Mouse (Mus musculus) neural tube, embryonic 12.5 days (tissue): ENCODE data around the gene Dnmt3l. TPM values are rescaled to one million over a fixed set of nuclear protein-coding genes. Genes with fewer than 3 reads are reported as not detected.

Source experiments
- ATAC-seq: fragments of 200-750 bp; cut with Nextera tagmentation; 2 replicates; pipeline ENCODE4 v1.8.0; 2017; ENCODE audit warnings: low read depth, mild to moderate bottlenecking, moderate TSS enrichment, moderate library complexity; ENCODE audit not compliant: low FRiP score
- H3K27ac ChIP-seq: fragments of 300-500 bp; sonication (generic); 2 replicates; pipeline ENCODE4 v1.5.1; 2016
- H3K27me3 ChIP-seq: fragments of 300-500 bp; sonication (generic); replicated peaks from 2 replicates; pipeline ENCODE4 v1.6.1; 2016; ENCODE audit warnings: mild to moderate bottlenecking
- H3K36me3 ChIP-seq: fragments of 300-500 bp; sonication (generic); 2 replicates; pipeline ENCODE4 v1.6.1; 2016; ENCODE audit warnings: mild to moderate bottlenecking
- H3K4me1 ChIP-seq: fragments of 300-500 bp; sonication (generic); 2 replicates; pipeline ENCODE4 v1.6.1; 2016
- H3K4me2 ChIP-seq: fragments of 300-500 bp; sonication (generic); replicated peaks from 2 replicates; pipeline ENCODE4 v1.6.1; 2016; ENCODE audit warnings: mild to moderate bottlenecking
- H3K4me3 ChIP-seq: fragments of 300-500 bp; sonication (generic); 2 replicates; pipeline ENCODE4 v1.5.1; 2016
- H3K9ac ChIP-seq: fragments of 300-500 bp; sonication (generic); 2 replicates; pipeline ENCODE4 v1.6.1; 2016; ENCODE audit warnings: mild to moderate bottlenecking
- H3K9me3 ChIP-seq: fragments of 300-500 bp; sonication (generic); 2 replicates; pipeline ENCODE4 v1.6.1; 2016; ENCODE audit warnings: mild to moderate bottlenecking
- WGBS: fragments of 180-500 bp; shearing (Covaris S2); methylation state at CpG from one replicate; pipeline ENCODE4 v1.1.7; 2016; 5-methylcytosine and 5-hydroxymethylcytosine counted together
- polyA plus RNA-seq: library from polyadenylated mRNA; unstranded; fragments of >200 nt; fragmentation: Nextera tagmentation; extraction: Ambion mirVana; gene quantifications from 2 replicates; pipeline ENCODE4 v1.2.1, GENCODE M21; 2016

Gene Dnmt3l
- polyA plus RNA-seq, 1 experiment from 2014 or later, result not detected

DNA sequence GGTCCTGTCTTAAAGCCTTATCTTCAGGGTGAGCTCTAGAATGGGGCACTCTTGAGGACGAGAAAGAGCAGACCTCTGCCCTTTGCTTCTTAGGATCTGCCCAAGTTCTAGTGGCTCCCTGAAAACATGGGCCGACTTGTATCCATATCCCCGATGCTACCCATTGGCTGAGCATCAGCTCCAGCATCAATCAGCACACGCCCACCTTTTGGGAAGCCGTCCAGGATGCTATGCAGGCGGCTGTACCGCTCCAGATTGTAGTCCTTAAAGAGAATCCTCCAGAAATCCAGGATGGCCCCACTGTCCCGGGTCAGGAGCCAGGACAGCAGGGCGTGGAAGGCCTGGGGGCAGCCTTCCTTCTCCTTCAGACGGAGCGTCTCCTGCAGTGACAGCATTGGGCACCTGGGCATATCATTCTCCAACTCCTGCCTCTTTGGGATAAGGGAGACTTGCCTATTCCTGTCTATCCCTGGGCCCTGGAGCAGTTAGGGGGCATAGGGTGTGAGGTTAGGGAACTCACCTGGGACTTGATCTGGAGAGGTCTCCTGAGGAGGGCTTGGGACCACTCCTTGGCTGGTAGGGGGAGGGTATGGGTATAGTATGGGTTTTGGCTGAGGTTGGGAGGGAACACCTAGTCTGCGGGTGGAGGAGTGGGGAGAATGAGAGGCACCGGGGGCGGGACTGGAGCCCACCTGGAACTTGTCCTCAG, 1.1 kb downstream of the Dnmt3l start:
- WGBS, result 64% methylated on average over 14 of the region's 14 CpGs
- peak overlapping the region; percentile 26 for H3K4me3 ChIP-seq
- H3K36me3 ChIP-seq, result no peaks in the 10 kb centered on the region
- ATAC-seq, result no peak; the same call in 1 of the 2 replicates
- H3K9me3 ChIP-seq, result no peaks in the 10 kb centered on the region
- peak overlapping the region; percentile 56 for H3K4me2 ChIP-seq
- H3K9ac ChIP-seq, result no peak overlapping the region
- H3K27me3 ChIP-seq, result no peaks in the 10 kb centered on the region
- H3K4me1 ChIP-seq, result 0 out of 2 replicates have a peak, but pooled peaks cover 6% of the 10 kb centered on the region
- H3K27ac ChIP-seq, result no peak overlapping the region

DNA sequence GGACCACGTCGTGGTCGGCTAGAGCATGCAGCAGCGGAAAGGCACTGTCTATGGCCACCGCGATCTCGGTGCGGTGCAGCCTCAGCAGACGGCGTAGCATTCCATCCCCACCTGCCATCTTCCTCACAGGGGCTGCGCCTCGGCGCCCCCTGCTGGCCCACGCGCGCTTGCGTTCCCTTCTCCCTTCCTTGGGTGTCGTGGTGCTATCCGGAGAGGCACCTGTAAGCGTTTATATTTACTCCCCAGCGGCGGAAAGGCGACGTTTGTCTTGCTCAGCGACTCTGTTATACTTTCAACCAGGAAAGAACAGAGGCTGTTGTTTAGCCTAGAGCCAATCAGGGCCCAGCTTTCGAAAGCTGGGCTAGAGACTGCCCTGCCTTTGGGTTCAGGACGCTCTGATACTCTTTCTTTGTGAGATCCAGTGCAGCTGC, 1.7 kb downstream of the Dnmt3l start, which contains the start of gene Aire:
Gene Aire (minus strand): TSS at position 205 of the 431 bp plus-strand sequence.
- Histone ChIP-seq H3K4me2 (peak within 1 kb of the TSS; percentile 56), H3K36me3 (no peaks in the 10 kb centered on the region), H3K4me1 (0 out of 2 replicates have a peak, but pooled peaks cover 6% of the 10 kb centered on the region), H3K27me3 (no peaks in the 10 kb centered on the region), H3K9ac (no peak within 1 kb of the TSS), H3K9me3 (no peaks in the 10 kb centered on the region), H3K4me3 (peak within 1 kb of the TSS; percentile 26), H3K27ac (no peak within 1 kb of the TSS)
- ATAC-seq, result peak; percentile 66
- WGBS, result 3% methylated on average over 27 of the region's 27 CpGs

DNA sequence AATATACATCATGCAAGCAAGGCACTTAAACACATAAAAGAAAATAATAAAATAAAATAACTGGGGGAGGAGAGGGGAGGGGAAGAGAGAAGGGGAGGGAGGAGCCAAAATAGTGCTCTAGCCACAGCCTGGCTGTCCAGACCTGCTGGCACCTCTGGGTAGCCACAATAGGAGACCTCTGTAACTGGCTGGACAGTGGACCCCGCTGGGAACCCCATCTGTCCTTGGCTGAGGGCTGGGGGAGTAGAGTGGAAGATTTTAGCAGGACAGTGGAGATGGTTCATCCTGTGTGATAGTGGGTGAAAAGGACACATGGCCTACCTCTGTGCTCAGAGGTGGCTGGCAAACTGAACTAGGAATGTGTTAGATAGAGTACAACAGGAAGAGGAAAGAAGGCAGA, 2.8 kb downstream of the Dnmt3l start:
- 73% methylated on average over 1 of the region's 1 CpGs for WGBS
- no peak overlapping the region for H3K27ac ChIP-seq
- no peak for ATAC-seq

DNA sequence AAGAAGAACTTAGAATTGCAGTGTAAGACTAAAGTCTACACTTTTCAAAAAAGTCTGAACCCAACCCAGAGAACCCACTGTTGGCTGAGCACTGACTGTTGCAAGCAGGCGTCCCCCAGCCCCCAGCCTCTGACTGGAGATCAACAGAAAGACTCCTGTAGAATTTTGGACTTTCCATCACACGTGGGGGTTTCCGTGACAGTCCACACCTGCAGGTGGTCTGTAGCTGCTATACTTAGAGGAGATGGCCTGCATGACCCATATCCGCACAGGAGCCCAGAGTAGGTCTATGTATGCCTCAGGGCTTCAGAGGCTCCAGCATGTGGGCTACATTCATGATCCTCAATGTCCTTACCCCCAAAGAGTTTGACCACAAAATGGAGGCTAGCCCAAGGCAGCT, 4.6 kb downstream of the Dnmt3l start:
- no peak overlapping the region for H3K27ac ChIP-seq
- no peak overlapping the region for H3K4me2 ChIP-seq
- H3K4me1 ChIP-seq, result 0 out of 2 replicates have a peak, but pooled peaks cover 6% of the 10 kb centered on the region
- H3K4me3 ChIP-seq, result no peak overlapping the region
- no peaks in the 10 kb centered on the region for H3K27me3 ChIP-seq
- no peaks in the 10 kb centered on the region for H3K36me3 ChIP-seq
- 80% methylated on average over 4 of the region's 4 CpGs for WGBS
- no peak overlapping the region for H3K9ac ChIP-seq
- no peaks in the 10 kb centered on the region for H3K9me3 ChIP-seq
- ATAC-seq, result no peak

More for the DNA sequence above, 2.8 kb downstream of the Dnmt3l start:
- H3K9me3 ChIP-seq, result no peaks in the 10 kb centered on the region
- H3K4me2 ChIP-seq, result no peak overlapping the region
- no peak overlapping the region for H3K9ac ChIP-seq
- no peaks in the 10 kb centered on the region for H3K27me3 ChIP-seq
- H3K4me1 ChIP-seq, result 0 out of 2 replicates have a peak, but pooled peaks cover 6% of the 10 kb centered on the region
- H3K4me3 ChIP-seq, result no peak overlapping the region
- no peaks in the 10 kb centered on the region for H3K36me3 ChIP-seq

GRCm38 (mm10) chr10:78048061-78048730, 6.4 kb downstream of the Dnmt3l start:
- H3K4me2 ChIP-seq, result no peak overlapping the region
- H3K4me3 ChIP-seq, result no peak overlapping the region
- no peak overlapping the region for H3K9ac ChIP-seq
- no peaks in the 10 kb centered on the region for H3K36me3 ChIP-seq
- H3K4me1 ChIP-seq, result 0 out of 2 replicates have a peak, but pooled peaks cover 5% of the 10 kb centered on the region
- H3K27me3 ChIP-seq, result no peaks in the 10 kb centered on the region
- WGBS, result 81% methylated on average over 9 of the region's 10 CpGs
- no peaks in the 10 kb centered on the region for H3K9me3 ChIP-seq
- ATAC-seq, result no peak
- H3K27ac ChIP-seq, result no peak overlapping the region

DNA sequence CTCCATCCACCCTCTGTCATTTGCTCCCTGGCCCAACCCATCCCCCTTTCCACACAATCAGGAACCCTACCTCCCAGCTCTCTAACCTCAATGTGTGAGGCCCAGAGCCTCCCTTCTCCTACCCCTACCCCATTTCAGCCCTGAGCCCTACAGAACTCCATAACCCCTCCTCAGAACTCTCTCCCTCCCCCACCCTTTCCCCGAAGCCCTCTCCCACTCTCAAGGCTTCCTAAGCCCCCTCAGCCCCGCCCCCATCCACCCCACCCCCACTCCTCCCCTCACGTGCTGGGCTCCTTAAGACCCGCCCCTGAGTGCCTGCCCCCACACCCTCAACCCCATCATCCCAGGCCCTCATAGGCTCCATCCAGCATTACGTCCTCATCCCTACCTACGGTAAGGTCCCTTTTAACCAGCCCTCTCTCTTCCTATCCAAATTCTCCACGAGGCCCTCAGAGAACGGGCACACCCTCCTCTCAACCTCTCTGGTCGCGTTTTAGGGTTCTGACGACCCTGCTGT, 7.8 kb downstream of the Dnmt3l start:
- Histone ChIP-seq H3K4me3 (no peak overlapping the region), H3K27ac (no peak overlapping the region), H3K27me3 (no peaks in the 10 kb centered on the region), H3K36me3 (no peaks in the 10 kb centered on the region), H3K9ac (no peak overlapping the region), H3K4me1 (no peaks in the 10 kb centered on the region), H3K9me3 (no peaks in the 10 kb centered on the region), H3K4me2 (no peak overlapping the region)
- ATAC-seq, result no peak
- WGBS, result 63% methylated on average over 11 of the region's 11 CpGs

GRCm38 (mm10) chr10:78054633-78055565, 13.2 kb downstream of the Dnmt3l start:
- 70% methylated on average over 19 of the region's 19 CpGs for WGBS
- Histone ChIP-seq H3K27ac (no peak overlapping the region), H3K9ac (no peak overlapping the region), H3K36me3 (no peaks in the 10 kb centered on the region), H3K4me3 (no peak overlapping the region), H3K27me3 (no peaks in the 10 kb centered on the region), H3K4me2 (no peak overlapping the region), H3K4me1 (no peaks in the 10 kb centered on the region), H3K9me3 (no peaks in the 10 kb centered on the region)
- ATAC-seq, result no peak

- no peak for ATAC-seq
- Histone ChIP-seq H3K27ac (no peak overlapping the region), H3K36me3 (no peaks in the 10 kb centered on the region), H3K4me3 (no peak overlapping the region), H3K9ac (no peak overlapping the region), H3K9me3 (no peaks in the 10 kb centered on the region), H3K4me1 (no peaks in the 10 kb centered on the region), H3K27me3 (no peaks in the 10 kb centered on the region), H3K4me2 (no peak overlapping the region)
- WGBS, result 86% methylated on average over 8 of the region's 8 CpGs
These were observed 15.3 kb downstream of the Dnmt3l start for GRCm38 (mm10) chr10:78057056-78057455.

GRCm38 (mm10) chr10:78063122-78063521, 21.4 kb downstream of the Dnmt3l start:
- no peaks in the 10 kb centered on the region for H3K9me3 ChIP-seq
- no peak overlapping the region for H3K27ac ChIP-seq
- H3K9ac ChIP-seq, result no peak overlapping the region
- H3K4me2 ChIP-seq, result no peak overlapping the region
- 87% methylated on average over 9 of the region's 9 CpGs for WGBS
- no peak for ATAC-seq
- no peaks in the 10 kb centered on the region for H3K27me3 ChIP-seq
- H3K4me1 ChIP-seq, result no peaks in the 10 kb centered on the region
- no peaks in the 10 kb centered on the region for H3K36me3 ChIP-seq
- H3K4me3 ChIP-seq, result no peak overlapping the region

DNA sequence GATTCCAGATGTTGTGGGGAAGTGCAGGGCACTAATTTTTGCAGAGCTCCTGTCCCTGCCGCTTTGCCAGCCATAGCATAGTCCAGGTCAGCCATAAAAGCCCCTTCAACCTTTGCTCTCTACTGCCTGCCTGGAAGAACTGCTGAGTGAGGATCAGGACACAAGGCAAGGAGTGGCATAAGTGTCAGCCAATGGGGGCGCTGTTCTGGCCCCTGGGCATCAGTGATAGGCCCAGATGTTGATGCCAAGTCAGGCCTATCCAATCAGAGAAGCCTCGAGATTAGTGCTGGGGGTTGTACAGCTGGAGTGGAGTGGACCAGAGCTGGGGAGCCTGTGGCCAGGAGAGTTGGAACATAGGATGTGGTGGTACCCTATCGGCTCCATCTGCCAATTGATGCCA, 25.5 kb downstream of the Dnmt3l start:
- H3K4me2 ChIP-seq, result no peak overlapping the region
- WGBS, result 38% methylated on average over 4 of the region's 4 CpGs
- peaks cover 20% of the 10 kb centered on the region for H3K27me3 ChIP-seq
- no peak overlapping the region for H3K4me3 ChIP-seq
- no peaks in the 10 kb centered on the region for H3K9me3 ChIP-seq
- no peak overlapping the region for H3K9ac ChIP-seq
- H3K27ac ChIP-seq, result no peak overlapping the region
- H3K4me1 ChIP-seq, result peaks cover 14% of the 10 kb centered on the region; the same call in 1 of the 2 replicates
- H3K36me3 ChIP-seq, result no peaks in the 10 kb centered on the region
- no peak for ATAC-seq

GRCm38 (mm10) chr10:78068541-78068940, 26.8 kb downstream of the Dnmt3l start:
- H3K27ac ChIP-seq, result no peak overlapping the region
- H3K4me3 ChIP-seq, result peak overlapping the region; percentile 57
- peaks cover 14% of the 10 kb centered on the region; the same call in 1 of the 2 replicates for H3K4me1 ChIP-seq
- no peak overlapping the region for H3K9ac ChIP-seq
- no peaks in the 10 kb centered on the region for H3K36me3 ChIP-seq
- ATAC-seq, result no peak
- no peaks in the 10 kb centered on the region for H3K9me3 ChIP-seq
- 27% methylated on average over 11 of the region's 11 CpGs for WGBS
- H3K27me3 ChIP-seq, result peaks cover 20% of the 10 kb centered on the region
- peak overlapping the region; percentile 99 for H3K4me2 ChIP-seq
